Mouse (Mus musculus) adrenal gland, adult 8-10 months (tissue): ENCODE measurements around the gene Tacc2. TPM values are rescaled to one million over a fixed set of nuclear protein-coding genes. Genes with fewer than 3 reads are reported as not detected.
"Not testable (repeated sequence)": the region's sequence is repeated elsewhere in the genome, so short reads cannot be mapped to it uniquely, and the experiment has no call there.

Source experiments
- DNase-seq: peaks from one replicate; pipeline ENCODE4 v3.0.0; 2022
- total RNA-seq, 4 experiments: library from RNA; stranded (reverse); gene quantifications; 2 replicates each; pipeline ENCODE4 v1.2.4; 2022

Gene Tacc2
- total RNA-seq, result 10 to 100 TPM; 38.1 to 63.0 (median 49.3) TPM

GRCm38 (mm10) chr7:130577388-130578003, at the start of gene Tacc2:
TSS of gene Tacc2 (plus strand) at chr7:130577438.
- no peak for DNase-seq

GRCm38 (mm10) chr7:130531138-130531537, 46.1 kb upstream of the Tacc2 start:
- not testable (repeated sequence) for DNase-seq

- DNase-seq, result peak; percentile 84
Measured at GRCm38 (mm10) chr7:130533316-130534260, 43.6 kb upstream of the Tacc2 start.

GRCm38 (mm10) chr7:130535174-130535573, 42.1 kb upstream of the Tacc2 start:
- no peak for DNase-seq

GRCm38 (mm10) chr7:130537068-130537467, 40.2 kb upstream of the Tacc2 start:
- DNase-seq, result no peak

- DNase-seq, result no peak
Measured at GRCm38 (mm10) chr7:130540176-130540575, 37.1 kb upstream of the Tacc2 start.

GRCm38 (mm10) chr7:130543181-130543580, 34.1 kb upstream of the Tacc2 start:
- DNase-seq, result no peak

GRCm38 (mm10) chr7:130545401-130545800, 31.8 kb upstream of the Tacc2 start:
- no peak for DNase-seq

GRCm38 (mm10) chr7:130545893-130546292, 31.3 kb upstream of the Tacc2 start:
- DNase-seq, result no peak

GRCm38 (mm10) chr7:130546421-130546790, 30.8 kb upstream of the Tacc2 start:
- no peak for DNase-seq

GRCm38 (mm10) chr7:130546791-130547484, 30.3 kb upstream of the Tacc2 start:
- DNase-seq, result peak; percentile 86

- DNase-seq, result no peak
Measured at GRCm38 (mm10) chr7:130547635-130548175, 29.5 kb upstream of the Tacc2 start.

- no peak for DNase-seq
Measured at GRCm38 (mm10) chr7:130552780-130553179, 24.5 kb upstream of the Tacc2 start.

- DNase-seq, result no peak
Measured at GRCm38 (mm10) chr7:130553321-130553720, 23.9 kb upstream of the Tacc2 start.

- DNase-seq, result no peak
Measured at GRCm38 (mm10) chr7:130555597-130555996, 21.6 kb upstream of the Tacc2 start.

- DNase-seq, result no peak
Measured at GRCm38 (mm10) chr7:130558592-130558991, 18.6 kb upstream of the Tacc2 start.

- no peak for DNase-seq
Measured at GRCm38 (mm10) chr7:130560933-130561332, 16.3 kb upstream of the Tacc2 start.

GRCm38 (mm10) chr7:130563276-130563675, 14.0 kb upstream of the Tacc2 start:
- no peak for DNase-seq

GRCm38 (mm10) chr7:130563880-130564279, 13.4 kb upstream of the Tacc2 start:
- no peak for DNase-seq

GRCm38 (mm10) chr7:130564596-130564995, 12.6 kb upstream of the Tacc2 start:
- no peak for DNase-seq

GRCm38 (mm10) chr7:130568783-130569436, 8.3 kb upstream of the Tacc2 start:
- DNase-seq, result peak; percentile 65

- DNase-seq, result no peak
Measured at GRCm38 (mm10) chr7:130570472-130570871, 6.8 kb upstream of the Tacc2 start.
